Mouse (Mus musculus): ENCODE data around the gene Map3k13. TPM values are rescaled to one million over a fixed set of nuclear protein-coding genes. Genes with fewer than 3 reads are reported as not detected.

Gene Map3k13
- total and polyA plus RNA-seq, 3 experiments: 0.62 to 0.97 (median 0.96) TPM

GRCm38 (mm10) chr16:21867727-21868126 is 73.6 kb downstream of the Map3k13 start:
- Histone ChIP-seq H3K4me1 (ENCODE audit: control insufficient read depth, insufficient read depth, low read length) (no peaks in the 10 kb centered on the region), H3K79me2 (replicated peaks; ENCODE audit: control insufficient read depth, insufficient read depth, low read length) (no peaks in the 10 kb centered on the region), H3K9ac (ENCODE audit: low read depth, low read length) (no peak overlapping the region), H3K36me3 (ENCODE audit: control insufficient read depth, insufficient read depth, low read length) (no peaks in the 10 kb centered on the region), H3K27me3 (ENCODE audit: control insufficient read depth, insufficient read depth, low read length) (no peaks in the 10 kb centered on the region), H3K27ac (no peak overlapping the region), H3K4me3 (no peak overlapping the region)
- no peak for DNase-seq
- TF ChIP-seq CTCF (IDR thresholded peaks at IDR 0.05) (no peak), POLR2A (IDR thresholded peaks at IDR 0.05; ENCODE audit: insufficient read depth, low read depth, low read length) (no peak), EP300 (IDR thresholded peaks at IDR 0.05; ENCODE audit: insufficient read depth, low read depth, low read length) (no peak)
- intact Hi-C loops (cut with DNase I): no loop called here
- WGBS: 76% methylated on average over 3 of the region's 3 CpGs

GRCm38 (mm10) chr16:21868651-21869050 is 74.5 kb downstream of the Map3k13 start:
- intact Hi-C loops (cut with DNase I): no loop called here
- no peak overlapping the region for H3K27ac ChIP-seq
- TF ChIP-seq POLR2A (IDR thresholded peaks at IDR 0.05; ENCODE audit: insufficient read depth, low read depth, low read length) (no peak), CTCF (IDR thresholded peaks at IDR 0.05) (no peak), EP300 (IDR thresholded peaks at IDR 0.05; ENCODE audit: insufficient read depth, low read depth, low read length) (no peak)
- no peaks in the 10 kb centered on the region for H3K4me1 ChIP-seq (ENCODE audit: control insufficient read depth, insufficient read depth, low read length)
- no peaks in the 10 kb centered on the region for H3K27me3 ChIP-seq (ENCODE audit: control insufficient read depth, insufficient read depth, low read length)
- H3K36me3 ChIP-seq (ENCODE audit: control insufficient read depth, insufficient read depth, low read length): no peaks in the 10 kb centered on the region
- H3K4me3 ChIP-seq: no peak overlapping the region
- no peaks in the 10 kb centered on the region for H3K79me2 ChIP-seq (replicated peaks; ENCODE audit: control insufficient read depth, insufficient read depth, low read length)
- WGBS: 58% methylated on average over 6 of the region's 6 CpGs
- no peak overlapping the region for H3K9ac ChIP-seq (ENCODE audit: low read depth, low read length)
- no peak for DNase-seq

- H3K4me3 ChIP-seq: no peak overlapping the region
- no peaks in the 10 kb centered on the region for H3K4me1 ChIP-seq (ENCODE audit: control insufficient read depth, insufficient read depth, low read length)
- DNase-seq: no peak
- intact Hi-C loops (cut with DNase I): no loop called here
- no peak overlapping the region for H3K9ac ChIP-seq (ENCODE audit: low read depth, low read length)
- WGBS: 79% methylated on average over 4 of the region's 4 CpGs
- no peaks in the 10 kb centered on the region for H3K27me3 ChIP-seq (ENCODE audit: control insufficient read depth, insufficient read depth, low read length)
- H3K79me2 ChIP-seq (replicated peaks; ENCODE audit: control insufficient read depth, insufficient read depth, low read length): no peaks in the 10 kb centered on the region
- TF ChIP-seq EP300 (IDR thresholded peaks at IDR 0.05; ENCODE audit: insufficient read depth, low read depth, low read length): no peak
- no peak for TF ChIP-seq POLR2A (IDR thresholded peaks at IDR 0.05; ENCODE audit: insufficient read depth, low read depth, low read length)
- TF ChIP-seq CTCF (IDR thresholded peaks at IDR 0.05): no peak
- H3K27ac ChIP-seq: no peak overlapping the region
- H3K36me3 ChIP-seq (ENCODE audit: control insufficient read depth, insufficient read depth, low read length): no peaks in the 10 kb centered on the region
Measured at GRCm38 (mm10) chr16:21869879-21870278, 75.7 kb downstream of the Map3k13 start.

- no peak for DNase-seq
- Histone ChIP-seq H3K27me3 (ENCODE audit: control insufficient read depth, insufficient read depth, low read length) (no peaks in the 10 kb centered on the region), H3K9ac (ENCODE audit: low read depth, low read length) (no peak overlapping the region), H3K4me1 (ENCODE audit: control insufficient read depth, insufficient read depth, low read length) (no peaks in the 10 kb centered on the region), H3K27ac (no peak overlapping the region), H3K4me3 (no peak overlapping the region), H3K79me2 (replicated peaks; ENCODE audit: control insufficient read depth, insufficient read depth, low read length) (no peaks in the 10 kb centered on the region), H3K36me3 (ENCODE audit: control insufficient read depth, insufficient read depth, low read length) (no peaks in the 10 kb centered on the region)
- 88% methylated on average over 3 of the region's 3 CpGs for WGBS
- no peak for TF ChIP-seq POLR2A (IDR thresholded peaks at IDR 0.05; ENCODE audit: insufficient read depth, low read depth, low read length)
- TF ChIP-seq CTCF (IDR thresholded peaks at IDR 0.05): no peak
- TF ChIP-seq EP300 (IDR thresholded peaks at IDR 0.05; ENCODE audit: insufficient read depth, low read depth, low read length): no peak
- intact Hi-C loops (cut with DNase I): no loop called here
Measured at GRCm38 (mm10) chr16:21877735-21878134, 83.6 kb downstream of the Map3k13 start.

- TF ChIP-seq POLR2A (IDR thresholded peaks at IDR 0.05; ENCODE audit: insufficient read depth, low read depth, low read length) (no peak), EP300 (IDR thresholded peaks at IDR 0.05; ENCODE audit: insufficient read depth, low read depth, low read length) (no peak), CTCF (IDR thresholded peaks at IDR 0.05) (no peak)
- H3K79me2 ChIP-seq (replicated peaks; ENCODE audit: control insufficient read depth, insufficient read depth, low read length): no peaks in the 10 kb centered on the region
- intact Hi-C loops (cut with DNase I): no loop called here
- no peaks in the 10 kb centered on the region for H3K36me3 ChIP-seq (ENCODE audit: control insufficient read depth, insufficient read depth, low read length)
- H3K9ac ChIP-seq (ENCODE audit: low read depth, low read length): no peak overlapping the region
- no peak overlapping the region for H3K4me3 ChIP-seq
- H3K4me1 ChIP-seq (ENCODE audit: control insufficient read depth, insufficient read depth, low read length): no peaks in the 10 kb centered on the region
- H3K27me3 ChIP-seq (ENCODE audit: control insufficient read depth, insufficient read depth, low read length): no peaks in the 10 kb centered on the region
- H3K27ac ChIP-seq: no peak overlapping the region
- no peak for DNase-seq
- 85% methylated on average over 3 of the region's 3 CpGs for WGBS
Measured at GRCm38 (mm10) chr16:21878834-21879233, 84.7 kb downstream of the Map3k13 start.

- intact Hi-C loops (cut with DNase I): no loop called here
- no peak overlapping the region for H3K9ac ChIP-seq (ENCODE audit: low read depth, low read length)
- H3K36me3 ChIP-seq (ENCODE audit: control insufficient read depth, insufficient read depth, low read length): no peaks in the 10 kb centered on the region
- no peak for DNase-seq
- WGBS: 35% methylated on average over 6 of the region's 6 CpGs
- no peaks in the 10 kb centered on the region for H3K79me2 ChIP-seq (replicated peaks; ENCODE audit: control insufficient read depth, insufficient read depth, low read length)
- no peaks in the 10 kb centered on the region for H3K4me1 ChIP-seq (ENCODE audit: control insufficient read depth, insufficient read depth, low read length)
- no peak overlapping the region for H3K27ac ChIP-seq
- H3K4me3 ChIP-seq: no peak overlapping the region
- H3K27me3 ChIP-seq (ENCODE audit: control insufficient read depth, insufficient read depth, low read length): no peaks in the 10 kb centered on the region
- no peak for TF ChIP-seq CTCF (IDR thresholded peaks at IDR 0.05)
Measured at GRCm38 (mm10) chr16:21881181-21881580, 87.0 kb downstream of the Map3k13 start.
